Mouse (Mus musculus) gastrocnemius, postnatal 4 days (tissue): ENCODE results near the gene Gucd1. TPM values are rescaled to one million over a fixed set of nuclear protein-coding genes. Genes with fewer than 3 reads are reported as not detected.
A peak's percentile ranks its signal among the peaks of the same experiment; 100 is the strongest.
"Not testable (repeated sequence)": the region's sequence is repeated elsewhere in the genome, so short reads cannot be mapped to it uniquely, and the experiment has no call there.

Experiments used
- DNase-seq, 2 experiments: peaks; one replicate each; pipeline ENCODE4 v3.0.0; 2021 to 2022; ENCODE audit warnings: low spot score in 2 of 2, mixed read lengths in 2 of 2
- total RNA-seq, 2 experiments: library from RNA; stranded (reverse); gene quantifications; 2 replicates each; pipeline ENCODE4 v1.2.3; 2021

The Gucd1 gene
- total RNA-seq, 2 experiments from 2014 or later, result 39.5 to 39.9 TPM

DNA sequence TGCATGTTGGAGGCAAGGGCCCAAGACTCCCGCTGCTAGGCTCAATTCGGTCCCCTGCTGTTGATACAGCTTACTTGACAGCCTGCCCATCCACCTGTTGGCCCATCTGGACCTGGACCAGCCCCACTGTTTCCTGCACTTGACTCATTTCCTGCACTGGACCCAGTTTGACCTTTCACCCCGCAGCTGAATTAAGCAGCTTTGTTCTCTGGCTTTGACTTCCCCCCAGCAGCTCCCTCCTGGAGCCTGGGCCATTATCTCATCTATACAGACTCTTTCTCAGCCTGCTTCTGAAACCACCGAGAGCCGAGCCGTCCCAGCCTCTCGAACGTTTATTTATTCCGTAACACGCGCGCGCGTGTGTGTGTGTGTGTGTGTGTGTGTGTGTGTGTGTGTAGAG is 120.8 kb downstream of the Gucd1 start:
- DNase-seq, result peak in 1 of 2 experiments; percentile 18

DNA sequence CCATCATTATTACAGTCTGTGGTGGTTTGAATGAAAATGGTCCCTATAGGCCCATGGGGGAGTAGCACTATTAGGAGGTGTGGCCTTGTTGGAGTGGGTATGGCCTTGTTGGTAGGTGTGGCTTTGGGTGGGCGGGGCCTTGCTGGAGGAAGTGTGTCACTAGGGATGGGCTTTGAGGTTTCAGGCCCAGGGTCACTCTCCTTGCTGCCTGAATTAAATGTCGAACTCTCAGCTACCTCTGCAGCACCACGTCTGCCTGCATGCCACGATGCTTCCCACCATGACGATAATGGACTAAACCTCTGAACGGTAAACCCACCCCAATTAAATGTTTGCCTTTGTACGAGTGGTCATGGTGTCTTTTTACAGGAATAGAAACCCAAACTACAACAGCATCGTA is 123.0 kb downstream of the Gucd1 start:
- no peak for DNase-seq

DNA sequence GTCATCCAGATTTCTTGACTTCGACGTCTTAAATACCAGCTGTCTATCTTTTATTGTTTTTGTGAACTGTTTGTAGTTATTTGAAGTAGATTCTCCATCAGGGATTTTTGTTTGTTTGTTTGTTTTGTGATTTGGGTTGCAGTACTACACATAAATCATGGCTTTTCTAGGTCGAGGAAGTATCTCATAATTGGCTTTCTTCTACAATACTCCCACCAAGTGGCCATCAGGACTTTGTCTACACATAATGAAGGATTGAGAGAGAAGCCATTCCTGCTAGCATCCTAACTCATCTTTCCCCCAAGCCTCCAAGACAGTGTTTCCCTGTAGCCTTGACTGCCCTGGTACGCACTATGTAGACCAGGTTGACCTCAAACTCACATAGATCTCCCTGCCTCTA is 126.9 kb downstream of the Gucd1 start:
- no peak for DNase-seq

DNA sequence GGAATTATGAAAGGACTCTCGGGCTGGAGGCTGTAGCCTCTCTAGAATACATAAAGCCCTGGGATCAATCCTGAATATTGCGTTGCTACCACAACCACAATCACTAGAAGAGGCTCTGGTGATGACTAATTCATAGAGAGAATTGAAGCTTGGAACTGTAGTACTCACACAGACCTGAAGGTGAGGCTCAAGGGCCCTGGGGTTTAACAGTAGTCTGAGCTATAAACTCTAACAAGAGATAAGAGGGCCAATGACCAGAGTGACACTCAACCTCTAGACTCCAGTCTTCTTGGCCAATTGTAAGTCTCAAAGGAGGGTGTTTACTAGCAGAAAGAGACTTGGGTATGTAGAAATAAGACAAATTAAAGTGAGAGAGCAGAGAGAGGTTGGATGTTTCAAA is 127.6 kb downstream of the Gucd1 start:
- DNase-seq, result no peak

DNA sequence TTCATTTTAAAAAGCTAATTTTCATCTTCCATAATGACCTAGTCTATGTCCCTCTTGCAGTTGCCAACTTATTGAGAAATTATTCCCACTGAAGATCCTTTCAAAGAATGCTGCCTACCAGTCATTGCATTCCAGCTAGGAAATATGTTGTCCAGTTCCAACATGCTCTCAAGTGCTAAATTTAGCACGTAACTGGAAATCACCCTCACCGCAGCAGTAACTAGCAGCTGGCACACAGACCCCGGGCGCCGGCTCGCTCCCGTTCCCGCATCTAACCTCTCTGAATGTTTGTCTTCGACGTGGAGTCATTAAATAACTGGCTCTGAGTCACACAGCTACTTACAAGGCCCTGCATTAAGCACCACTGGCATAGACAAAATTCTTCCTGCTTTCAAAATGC is 139.1 kb downstream of the Gucd1 start:
- DNase-seq, result no peak

DNA sequence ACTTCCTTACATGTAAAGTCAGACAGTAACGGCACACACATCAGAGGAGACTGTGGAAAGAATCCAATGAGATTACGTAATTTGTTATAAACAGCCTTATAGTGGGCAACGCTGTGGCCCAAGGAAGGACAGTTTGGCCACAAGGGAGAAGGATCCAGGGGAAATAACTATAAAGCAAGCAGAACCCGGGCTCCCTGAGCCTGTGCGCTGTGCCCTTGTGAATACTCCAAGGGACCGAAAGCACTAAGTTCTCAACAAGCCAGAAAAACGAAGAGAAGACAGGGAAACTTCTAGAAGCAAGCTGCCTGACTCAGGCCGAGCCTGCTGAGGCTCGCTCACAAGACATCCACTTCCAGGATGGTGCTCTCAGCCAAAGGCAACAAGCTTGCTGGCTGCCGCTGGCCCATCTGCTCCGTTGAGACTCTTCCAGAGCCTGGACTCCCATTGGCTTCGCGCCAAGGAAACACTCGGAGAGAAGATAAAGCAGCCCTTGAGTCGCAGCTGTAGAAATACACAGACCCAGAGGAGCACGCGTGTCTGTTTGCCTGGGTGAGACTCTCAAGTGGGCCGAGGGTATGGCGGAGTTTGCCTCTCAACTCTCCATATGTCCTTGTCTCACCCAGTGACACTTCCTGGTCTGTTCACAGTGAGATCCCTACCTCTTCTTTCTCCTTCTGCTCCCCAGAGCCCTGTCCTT is 144.0 kb downstream of the Gucd1 start:
- DNase-seq, result peak in 1 of 2 experiments; percentile 27

DNA sequence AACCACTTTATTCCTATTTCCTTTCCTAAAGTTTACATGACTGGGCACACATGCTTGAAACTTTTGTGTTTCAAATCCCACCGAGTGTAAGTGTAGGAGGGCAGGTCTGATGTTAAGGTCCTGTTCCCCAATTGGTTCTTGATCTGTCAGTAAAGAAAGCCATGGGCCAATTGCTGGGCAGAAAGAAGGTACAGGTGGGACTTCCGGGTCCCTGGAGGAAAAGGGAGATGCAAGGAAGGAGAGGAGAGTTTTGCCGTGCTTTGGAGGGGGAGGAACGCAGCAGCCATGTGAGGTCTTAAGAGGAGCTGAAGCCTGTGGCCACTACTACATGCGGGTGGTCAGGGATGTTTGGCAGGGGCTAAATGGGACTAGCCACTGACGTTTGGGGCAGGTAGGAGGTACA is 152.5 kb downstream of the Gucd1 start:
- no peak for DNase-seq

DNA sequence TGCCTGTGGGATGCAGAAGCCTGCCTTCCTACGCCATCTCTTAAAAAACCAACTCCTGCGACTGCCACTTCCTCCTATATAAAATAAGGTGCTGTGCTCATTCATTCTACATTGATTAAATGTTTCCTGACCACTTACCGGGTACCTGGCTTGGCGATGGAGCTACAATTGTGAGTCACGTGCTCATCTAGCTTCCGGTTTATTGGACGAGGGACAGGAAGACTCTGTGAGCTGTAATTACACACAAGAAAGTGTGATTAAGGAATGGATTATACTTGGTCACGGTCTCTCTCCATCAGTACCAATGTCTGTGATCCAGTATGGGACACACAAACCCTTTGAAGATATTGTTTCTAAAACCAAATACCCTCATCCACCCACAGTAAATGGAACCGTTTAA is 153.0 kb downstream of the Gucd1 start:
- DNase-seq, result no peak

DNA sequence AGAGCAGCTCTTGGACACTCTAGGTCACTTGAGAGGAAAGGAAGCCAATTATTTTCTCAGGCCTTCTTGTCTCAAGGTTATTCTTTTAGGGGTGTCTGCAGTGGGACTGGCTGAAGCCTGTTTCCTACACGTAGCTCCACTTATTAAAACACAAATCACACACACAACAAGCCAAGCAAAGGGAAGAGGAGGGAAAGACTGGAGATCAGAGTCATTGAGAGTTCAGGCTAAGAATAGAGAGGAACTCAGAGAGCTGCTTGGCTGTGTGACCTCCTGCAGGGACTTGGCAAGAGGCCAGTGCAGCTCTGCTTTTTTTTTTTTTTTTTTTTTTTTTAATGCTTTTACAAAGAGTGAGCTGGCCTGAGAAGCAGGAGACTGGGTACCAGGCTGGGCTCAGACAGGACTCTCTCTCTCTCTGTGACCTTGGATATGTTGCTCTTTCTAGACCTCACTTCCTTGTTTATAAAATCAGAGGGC is 153.5 kb downstream of the Gucd1 start:
- peak in 1 of 2 experiments; percentile 20 for DNase-seq

DNA sequence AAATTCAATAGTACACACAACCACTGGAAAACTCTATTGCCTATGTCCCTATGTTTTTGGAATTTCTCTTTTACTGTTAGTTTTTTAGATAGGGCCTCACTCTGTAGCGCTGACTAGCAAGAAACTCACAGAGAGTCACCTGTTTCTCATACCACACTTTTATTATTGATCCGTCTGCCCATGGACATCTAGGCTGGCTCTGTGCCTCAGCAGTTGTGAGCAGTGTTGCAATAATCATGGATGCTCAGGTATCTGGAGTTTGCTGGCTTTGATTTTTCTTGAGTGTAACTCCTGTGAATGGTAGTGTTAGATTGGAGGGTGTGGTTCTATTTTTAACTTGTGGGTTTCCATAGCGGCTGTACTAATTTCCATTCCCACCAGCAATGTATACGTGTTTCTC is 162.4 kb downstream of the Gucd1 start:
- no peak for DNase-seq

DNA sequence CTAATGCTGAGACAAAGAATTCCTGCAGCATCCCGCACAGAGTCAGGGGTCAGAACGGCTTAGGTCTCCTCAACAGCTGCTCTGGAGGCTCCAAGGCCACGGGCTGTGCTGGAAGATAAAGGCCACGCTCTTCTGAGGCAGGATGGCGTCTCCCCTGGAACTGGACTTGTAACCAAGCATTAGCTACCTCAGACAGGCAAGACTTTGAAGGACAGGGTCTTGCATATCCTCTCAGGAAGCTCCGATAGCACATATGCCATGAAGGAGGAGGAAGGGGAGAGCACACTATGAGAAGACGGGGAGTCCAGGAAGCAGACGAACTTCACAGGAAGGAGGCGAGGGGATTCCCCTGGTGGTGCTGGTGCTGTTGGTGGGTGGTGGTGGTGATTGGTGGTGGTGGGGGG is 163.9 kb downstream of the Gucd1 start:
- DNase-seq, result not testable (repeated sequence)

DNA sequence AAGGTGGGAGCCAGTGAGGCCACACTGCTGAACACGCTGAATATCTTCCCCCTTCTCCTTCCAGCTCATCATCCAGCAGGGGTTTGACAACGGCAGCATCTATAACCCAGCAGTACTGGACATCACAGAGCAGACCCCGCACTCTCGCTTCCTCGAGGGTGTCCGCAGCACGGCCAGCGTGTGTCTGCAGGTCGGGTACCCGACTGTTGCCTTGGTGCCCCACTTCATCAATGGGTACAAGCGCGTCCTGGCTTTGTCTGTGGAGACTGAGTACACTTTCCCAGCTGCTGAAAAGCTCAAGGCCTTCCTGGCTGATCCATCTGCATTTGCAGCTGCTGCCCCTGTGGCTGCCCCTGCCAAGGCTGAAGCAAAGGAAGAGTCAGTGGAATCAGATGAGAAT is 165.2 kb downstream of the Gucd1 start:
- DNase-seq, result no peak

DNA sequence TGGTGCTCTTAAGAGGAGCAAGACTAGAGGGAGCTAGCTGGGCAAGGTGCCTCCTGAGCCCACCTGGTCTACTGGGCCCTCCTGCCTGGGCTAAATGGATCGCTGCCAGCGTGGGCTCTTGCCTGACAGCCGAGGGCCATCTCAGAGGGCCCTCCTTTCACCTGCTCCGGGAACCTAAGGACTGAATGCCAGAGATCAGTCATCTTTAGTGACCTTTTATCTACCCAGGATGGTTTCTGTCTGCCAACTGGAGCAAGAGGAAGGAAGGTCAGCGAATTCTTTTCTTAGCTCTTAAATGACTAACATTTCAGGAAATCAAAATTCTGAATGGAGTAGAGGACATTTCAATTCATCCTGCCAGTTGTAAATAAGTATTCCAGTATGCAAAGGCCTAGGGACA is 167.2 kb downstream of the Gucd1 start:
- no peak for DNase-seq

DNA sequence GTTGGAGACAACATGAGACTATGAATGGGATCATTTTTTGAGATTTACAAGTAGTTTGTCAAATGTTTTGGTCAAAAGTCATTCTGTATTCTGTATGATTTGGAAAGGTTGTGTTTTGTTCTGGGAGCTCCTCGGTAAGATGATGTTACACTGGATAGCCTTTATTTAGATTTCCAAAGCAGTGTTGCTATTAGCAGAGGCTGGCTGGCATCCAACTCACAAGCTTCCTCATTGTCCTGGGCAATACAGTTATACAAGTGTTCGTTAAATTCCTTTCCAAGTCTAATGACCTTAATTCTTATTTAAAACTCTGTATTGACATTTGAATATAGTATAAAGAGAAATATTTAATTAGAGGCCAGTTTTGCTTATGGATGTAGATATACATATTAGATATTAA is 172.5 kb downstream of the Gucd1 start:
- DNase-seq, result no peak

DNA sequence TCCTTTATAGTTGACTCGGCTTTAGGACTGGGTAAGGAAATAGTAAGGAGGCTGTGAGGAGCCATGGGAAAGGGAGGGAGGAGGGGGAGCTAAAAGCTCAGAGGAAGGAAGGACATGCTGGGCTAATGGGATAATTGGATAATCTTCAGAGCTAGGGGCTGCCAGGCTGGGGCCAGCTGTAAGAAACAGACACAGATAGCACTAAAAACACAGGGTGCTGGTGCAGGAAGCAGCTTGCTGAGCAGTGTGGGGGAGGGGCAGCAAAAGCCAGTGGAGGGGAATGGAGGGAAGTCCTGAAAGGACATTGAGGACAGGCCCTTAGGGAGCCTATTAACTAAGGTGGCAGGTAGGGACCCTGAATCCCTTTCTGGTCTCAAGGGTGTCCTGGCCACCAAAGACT is 173.2 kb downstream of the Gucd1 start:
- DNase-seq, result not testable (repeated sequence)

DNA sequence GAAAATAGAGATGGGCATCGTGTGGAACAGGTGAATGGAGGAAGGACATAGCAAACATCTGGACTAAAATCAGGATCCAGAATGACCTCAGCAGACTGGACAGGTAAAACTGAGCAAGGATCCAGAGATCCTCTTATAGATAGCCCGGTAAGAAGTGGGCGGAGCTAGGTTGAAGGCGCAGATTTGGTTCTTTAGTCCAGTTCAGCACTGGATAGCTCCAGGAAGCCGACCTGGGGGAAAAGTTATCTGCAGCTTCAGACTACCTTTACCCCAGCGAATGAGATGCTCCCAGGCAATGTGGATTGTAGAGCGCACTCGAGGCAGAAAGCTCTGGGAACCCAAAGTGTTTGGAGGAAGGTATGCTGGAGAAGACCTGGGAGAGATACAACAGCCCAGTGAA is 175.8 kb downstream of the Gucd1 start:
- no peak for DNase-seq

DNA sequence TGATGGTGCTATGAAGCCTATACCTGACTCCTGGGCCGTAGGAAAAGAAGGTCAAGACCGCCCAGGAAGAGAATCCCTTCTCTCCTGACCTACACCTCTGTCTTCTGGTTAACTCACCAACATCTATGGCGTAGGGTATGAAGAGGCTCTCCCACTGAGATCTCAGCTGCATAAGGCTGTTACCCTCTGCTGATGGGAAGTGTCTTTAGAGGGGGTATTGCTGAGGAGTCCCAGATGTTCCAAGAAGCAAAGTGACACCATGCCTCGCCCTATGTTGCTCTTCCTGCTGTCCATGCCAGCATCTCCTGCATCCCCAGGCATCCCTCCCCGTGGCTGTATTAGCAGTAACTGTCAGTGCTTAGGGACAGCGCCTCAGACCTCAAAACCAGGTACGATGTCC is 178.4 kb downstream of the Gucd1 start:
- no peak for DNase-seq

DNA sequence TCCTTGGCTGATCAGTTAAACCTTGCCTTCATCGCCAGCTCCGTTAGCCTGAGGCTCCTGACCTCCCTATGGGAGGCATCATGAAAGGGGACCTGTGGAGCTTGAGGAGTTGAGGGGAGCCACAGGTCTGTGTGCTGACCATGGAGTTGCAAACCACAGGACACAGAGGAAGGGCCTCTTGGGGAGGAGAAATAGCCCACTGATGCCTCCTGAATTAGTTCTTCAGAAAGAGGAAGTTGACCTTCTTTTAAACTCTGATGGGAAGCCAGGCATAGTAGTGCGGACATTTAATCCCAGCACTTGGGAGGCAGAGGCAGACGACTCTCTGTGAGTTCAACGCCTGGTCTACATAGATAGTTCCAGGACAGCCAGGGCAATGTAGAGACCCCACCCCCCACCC is 178.9 kb downstream of the Gucd1 start:
- DNase-seq, result no peak

DNA sequence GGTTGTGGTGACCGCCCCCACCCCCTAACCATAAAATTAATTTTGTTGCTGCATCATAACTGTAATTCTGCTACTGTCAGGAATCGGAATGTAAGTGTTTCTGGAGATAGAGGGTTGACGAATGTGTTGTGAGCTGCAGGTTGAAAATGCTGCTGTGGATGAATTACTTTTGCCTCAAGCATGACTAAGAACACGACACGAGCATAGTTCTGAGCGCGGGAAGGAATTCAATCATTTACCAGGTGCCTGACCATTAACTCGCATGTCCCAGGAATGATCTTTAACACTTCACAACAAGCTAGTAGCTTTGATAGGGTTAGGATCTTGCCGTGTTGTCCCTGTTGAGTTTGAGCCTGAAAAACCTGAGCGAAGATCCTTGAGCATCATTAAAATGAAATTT is 180.5 kb downstream of the Gucd1 start:
- no peak for DNase-seq

DNA sequence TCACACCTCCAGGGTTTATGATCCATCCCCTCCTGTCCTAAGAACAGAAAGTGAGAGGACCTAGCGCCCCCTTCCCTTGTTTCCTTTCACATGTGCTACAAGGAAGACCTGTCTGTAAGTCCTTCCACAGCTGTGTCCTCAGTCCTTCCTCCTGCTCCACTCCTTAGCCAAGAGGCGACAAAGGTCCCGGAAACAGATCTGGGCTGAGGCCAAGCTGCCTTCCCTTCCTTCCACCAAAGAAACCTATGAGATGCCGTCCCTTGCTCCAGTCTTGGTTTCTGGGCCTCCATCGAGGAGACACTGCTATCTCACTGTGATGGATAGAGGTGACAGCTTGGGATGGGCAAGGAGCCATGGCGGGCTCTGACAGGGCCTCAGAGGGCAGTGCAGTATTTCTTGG is 182.7 kb downstream of the Gucd1 start:
- no peak for DNase-seq

DNA sequence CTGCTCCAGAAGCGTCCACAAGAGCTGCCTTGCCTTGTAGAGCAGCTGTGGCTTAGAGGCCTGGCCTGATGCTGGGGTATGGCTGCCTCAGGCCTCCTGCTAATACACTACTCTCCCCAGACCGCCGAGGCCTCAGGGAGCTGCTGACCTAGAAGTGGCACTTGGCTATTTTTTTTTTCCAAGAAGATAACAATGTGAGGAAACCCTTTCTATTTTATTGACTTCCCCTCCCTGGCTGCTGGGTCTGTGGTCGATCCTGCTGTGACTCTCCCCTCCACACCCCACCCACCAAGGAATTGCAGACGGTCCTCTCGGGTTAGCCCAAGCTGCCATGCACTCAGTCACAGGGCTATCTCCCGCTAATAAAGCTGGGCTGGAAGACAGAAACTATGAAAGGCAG is 183.6 kb downstream of the Gucd1 start:
- DNase-seq, result no peak

DNA sequence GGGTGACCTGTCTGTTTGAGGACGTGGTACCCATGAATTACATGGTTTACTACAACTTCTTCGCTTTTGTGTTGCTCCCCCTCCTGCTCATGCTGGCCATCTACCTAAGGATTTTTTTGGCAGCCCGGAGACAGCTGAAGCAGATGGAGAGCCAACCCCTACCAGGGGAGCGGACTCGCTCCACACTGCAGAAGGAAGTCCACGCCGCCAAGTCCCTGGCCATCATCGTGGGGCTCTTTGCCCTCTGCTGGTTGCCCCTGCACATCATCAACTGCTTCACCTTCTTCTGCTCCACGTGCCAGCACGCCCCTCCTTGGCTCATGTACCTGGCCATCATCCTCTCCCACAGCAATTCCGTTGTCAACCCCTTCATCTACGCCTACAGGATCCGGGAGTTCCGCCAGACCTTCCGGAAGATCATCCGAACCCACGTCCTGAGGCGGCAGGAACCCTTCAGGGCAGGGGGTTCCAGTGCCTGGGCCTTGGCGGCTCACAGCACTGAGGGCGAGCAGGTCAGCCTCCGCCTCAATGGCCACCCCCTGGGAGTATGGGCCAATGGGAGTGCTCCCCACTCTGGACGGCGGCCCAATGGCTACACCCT is 184.5 kb downstream of the Gucd1 start:
- no peak for DNase-seq

DNA sequence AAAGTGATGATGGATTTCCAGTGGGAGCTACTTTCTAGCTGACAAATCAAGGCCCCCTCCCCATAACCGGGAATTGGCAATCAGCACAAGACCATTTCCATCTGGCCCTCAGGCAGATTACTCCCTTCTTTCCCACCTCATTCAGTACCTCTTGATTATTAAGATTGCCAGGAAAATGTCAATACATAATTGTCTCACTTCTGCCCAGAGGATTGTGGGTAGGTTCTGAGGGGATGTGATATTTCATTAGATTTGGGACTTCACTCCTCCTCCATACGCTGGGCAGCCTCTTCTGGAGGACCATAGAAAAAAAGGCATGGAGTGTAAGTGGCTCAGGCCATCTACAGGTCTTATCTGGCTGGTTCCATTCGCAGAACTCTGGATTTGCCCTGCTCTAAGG is 185.5 kb downstream of the Gucd1 start:
- DNase-seq, result no peak
